8 mouse cellular contexts compared by ENCODE assay signal in the genomic region with DNA sequence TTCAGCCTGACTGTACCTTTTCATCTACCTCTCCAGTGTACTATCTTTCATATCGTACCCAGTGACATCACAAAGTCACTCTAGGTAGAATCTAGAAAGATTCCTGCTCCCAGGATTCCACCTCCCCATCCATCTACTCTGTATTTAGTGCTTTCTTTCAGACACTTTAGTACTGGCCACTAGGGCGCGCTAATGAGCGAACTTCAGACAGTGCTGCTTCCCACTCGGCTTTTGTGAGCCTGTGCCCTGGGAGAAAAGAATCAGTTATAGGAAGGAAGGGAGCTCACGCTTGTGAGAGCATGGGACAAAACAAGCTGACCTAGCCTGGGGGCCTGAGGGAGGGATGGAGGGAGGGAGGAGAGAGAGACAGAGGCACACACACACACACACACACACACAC.
DNase-seq lines count a peak whose midpoint lies in the region; ATAC-seq and TF ChIP-seq lines count a peak whose summit lies in the region.

No protein-coding gene starts in this region.

- CTCF ChIA-PET in Patski (lab: Charles Lee), result interaction anchor here (1.1 to 2.3 kb wide), 4 partner anchors 9 to 252 kb away, joined by 3 to 7 read pairs (median 4); no protein-coding TSS in a partner anchor

- H3K4me3 ChIP-seq in heart, adult 2 months, result no peak overlapping the region
- H3K4me3 ChIP-seq in forebrain, embryonic 16.5 days (replicated peaks; ENCODE audit: low read length), result no peak overlapping the region
- H3K4me3 ChIP-seq in limb, embryonic 14.5 days (replicated peaks; ENCODE audit: low read length), result no peak overlapping the region

- TF ChIP-seq CTCF in heart, adult 2 months (IDR thresholded peaks at IDR 0.05), result peak; percentile 72
- TF ChIP-seq CTCF in Patski (IDR thresholded peaks at IDR 0.05), result peak; percentile 68

- H3K4me1 ChIP-seq in heart, adult 2 months (ENCODE audit: control insufficient read depth, insufficient read depth, low read length), result no peaks in the 10 kb centered on the region; the same call in 1 of the 2 replicates
- H3K4me1 ChIP-seq in forebrain, embryonic 16.5 days (replicated peaks; ENCODE audit: control insufficient read depth, insufficient read depth, low read length), result no peaks in the 10 kb centered on the region
- H3K4me1 ChIP-seq in limb, embryonic 14.5 days (ENCODE audit: control insufficient read depth, insufficient read depth, low read length), result 0 out of 2 replicates have a peak, but pooled peaks cover 4% of the 10 kb centered on the region

- WGBS in heart, adult 2 months, result 24% methylated on average over 6 of the region's 6 CpGs
- 14% methylated on average over 6 of the region's 6 CpGs for WGBS in forebrain, embryonic 16.5 days
- 16% methylated on average over 6 of the region's 6 CpGs for WGBS in limb, embryonic 14.5 days

- intact Hi-C loops in heart, adult 2 months (cut with DNase I), result no loop called here

- POLR2A ChIA-PET in Patski (lab: Charles Lee), result no interaction called here

- no peak overlapping the region for H3K9ac ChIP-seq in heart, adult 2 months (ENCODE audit: low read depth, low read length)
- no peak overlapping the region for H3K9ac ChIP-seq in forebrain, embryonic 16.5 days (replicated peaks; ENCODE audit: low read depth, low read length)
- no peak overlapping the region for H3K9ac ChIP-seq in limb, embryonic 14.5 days (ENCODE audit: low read depth, low read length, severe bottlenecking)

- no peaks in the 10 kb centered on the region for H3K9me3 ChIP-seq in forebrain, embryonic 16.5 days (ENCODE audit: control insufficient read depth, low read length)
- H3K9me3 ChIP-seq in limb, embryonic 14.5 days (ENCODE audit: control insufficient read depth, low read length), result no peaks in the 10 kb centered on the region

- H3K79me2 ChIP-seq in heart, adult 2 months (replicated peaks; ENCODE audit: control insufficient read depth, insufficient read depth, low read length), result no peaks in the 10 kb centered on the region

- no peak for ATAC-seq in Patski
- ATAC-seq in forebrain, embryonic 16.5 days, result peak; percentile 69; the same call in 1 of the 2 replicates
- ATAC-seq in limb, embryonic 14.5 days (ENCODE audit: low FRiP score, low read depth), result no peak
- ATAC-seq in inflammation-experienced regulatory T-cells, adult 6 months, result no peak

- no peak for TF ChIP-seq EP300 in heart, adult 2 months (IDR thresholded peaks at IDR 0.05; ENCODE audit: insufficient read depth, low read depth, low read length)

- H3K36me3 ChIP-seq in heart, adult 2 months (ENCODE audit: control insufficient read depth, insufficient read depth, low read length), result no peaks in the 10 kb centered on the region
- no peaks in the 10 kb centered on the region for H3K36me3 ChIP-seq in forebrain, embryonic 16.5 days (ENCODE audit: control insufficient read depth, insufficient read depth)
- peaks cover 15% of the 10 kb centered on the region; the same call in 1 of the 2 replicates for H3K36me3 ChIP-seq in limb, embryonic 14.5 days (ENCODE audit: control insufficient read depth, insufficient read depth, low read length)

- no peak for TF ChIP-seq POLR2A in heart, adult 2 months (IDR thresholded peaks at IDR 0.05; ENCODE audit: insufficient read depth, low read depth, low read length)
- TF ChIP-seq POLR2A in limb, embryonic 14.5 days (IDR thresholded peaks at IDR 0.05; ENCODE audit: borderline replicate concordance, extremely low read depth, insufficient read depth, insufficient read length), result no peak

- no peaks in the 10 kb centered on the region for H3K27me3 ChIP-seq in heart, adult 2 months (ENCODE audit: control insufficient read depth, insufficient read depth, low read length)
- H3K27me3 ChIP-seq in Patski, result no peaks in the 10 kb centered on the region
- H3K27me3 ChIP-seq in forebrain, embryonic 16.5 days (replicated peaks; ENCODE audit: control insufficient read depth, insufficient read depth, low read length), result no peaks in the 10 kb centered on the region
- H3K27me3 ChIP-seq in limb, embryonic 14.5 days (ENCODE audit: control insufficient read depth, insufficient read depth, low read length), result no peaks in the 10 kb centered on the region

- H3K27ac ChIP-seq in heart, adult 2 months, result no peak overlapping the region
- H3K27ac ChIP-seq in forebrain, embryonic 16.5 days (ENCODE audit: low read length), result no peak overlapping the region
- H3K27ac ChIP-seq in limb, embryonic 14.5 days (replicated peaks; ENCODE audit: low read depth, low read length), result no peak overlapping the region

- DNase-seq in heart, adult 2 months, result peak in 1 of 2 experiments; percentile 51
- DNase-seq in heart, adult 18-20 months, result no peak
- DNase-seq in 3T3-L1 (ENCODE audit: low read depth, low spot score) (peak; percentile 67), Patski (ENCODE audit: low read depth, low spot score) (no peak)
- DNase-seq in limb, embryonic 14.5 days (ENCODE audit: low spot score), result peak; percentile 23
- DNase-seq in right cerebral cortex, adult 2 months (ENCODE audit: low spot score in 2 of 2), result peak; percentile 45 to 47

- no peak overlapping the region for H3K4me2 ChIP-seq in forebrain, embryonic 16.5 days (ENCODE audit: low read length)
- H3K4me2 ChIP-seq in limb, embryonic 14.5 days (replicated peaks; ENCODE audit: low read depth, low read length, severe bottlenecking), result no peak overlapping the region

- in situ Hi-C loops in Patski (cut with MboI; ENCODE audit: low pct_unique_long_range_greater_than_20kb), result no loop called here

Comparison
In these comparisons a context has a peak if more than half of its experiments do, and no peak if none do; other contexts are left out.
1. DNase-seq: peak in 3T3-L1 (single experiment), limb, embryonic 14.5 days (single experiment) and right cerebral cortex, adult 2 months (2 of 2); none in heart, adult 18-20 months (0 of 2) and Patski (single experiment).